18 mouse cellular contexts compared by ENCODE assay signal in genomic region chr3:34893381-34893780, GRCm38 (mm10).
"Had no signal": no experiment of that assay in that cellular context is flagged by ENCODE, and none has a peak within 500 bp of the region (broad histone marks: within the 10 kb centered on the region; RNA-seq: fewer than 3 reads in every experiment).

No protein-coding gene starts in this region.

- H3K4me3 ChIP-seq: left cerebral cortex, adult 2 months; liver, embryonic 13.5 days; midbrain, embryonic 10.5 days; midbrain, embryonic 15.5 days; neural tube, embryonic 12.5 days; neural tube, embryonic 15.5 days had no signal

- H3K27me3 ChIP-seq: liver, embryonic 13.5 days; megakaryocyte, embryonic 14.5 days; midbrain, embryonic 15.5 days; neural tube, embryonic 12.5 days; neural tube, embryonic 15.5 days had no signal

- H3K9ac ChIP-seq: liver, embryonic 13.5 days; lung, embryonic 14.5 days; midbrain, embryonic 15.5 days; neural tube, embryonic 12.5 days; neural tube, embryonic 15.5 days had no signal

- ATAC-seq: lung, postnatal 0 days; midbrain, embryonic 15.5 days had no signal

- H3K9me3 ChIP-seq: midbrain, embryonic 15.5 days had no signal

- H3K4me2 ChIP-seq: liver, embryonic 13.5 days; lung, embryonic 14.5 days; midbrain, embryonic 15.5 days; neural tube, embryonic 12.5 days; neural tube, embryonic 15.5 days had no signal

- DNase-seq: kidney, adult 18-20 months; kidney, adult 9 months; kidney, postnatal 25 days; layer of hippocampus, postnatal 36 days; liver, embryonic 13.5 days; lung, embryonic 14.5 days; lung, postnatal 36 days; right cerebral cortex, adult 18-20 months; right cerebral cortex, postnatal 14 days; right cerebral cortex, postnatal 4 days; thymus, postnatal 25 days had no signal

- H3K27ac ChIP-seq: left cerebral cortex, adult 2 months; liver, embryonic 13.5 days; midbrain, embryonic 10.5 days; midbrain, embryonic 15.5 days; neural tube, embryonic 12.5 days; neural tube, embryonic 15.5 days had no signal

- H3K4me1 ChIP-seq: liver, embryonic 13.5 days; megakaryocyte, embryonic 14.5 days; midbrain, embryonic 10.5 days; midbrain, embryonic 15.5 days; neural tube, embryonic 12.5 days; neural tube, embryonic 15.5 days had no signal

- H3K36me3 ChIP-seq: liver, embryonic 13.5 days; midbrain, embryonic 10.5 days; midbrain, embryonic 15.5 days; neural tube, embryonic 12.5 days; neural tube, embryonic 15.5 days had no signal
